Mouse (Mus musculus) erythroblast, embryonic 14.5 days (primary cell): ENCODE data around the gene Fosl1.

Experiments
- GATA1 ChIP-seq: IDR thresholded peaks from 2 replicates; pipeline ENCODE4 v1.6.1; 2012; ENCODE audit warnings: low read length, inconsistent platforms, mixed read lengths
- TAL1 ChIP-seq: IDR thresholded peaks from 3 replicates; pipeline ENCODE4 v1.6.1; 2012; ENCODE audit warnings: low read length, inconsistent platforms, mixed read lengths

DNA sequence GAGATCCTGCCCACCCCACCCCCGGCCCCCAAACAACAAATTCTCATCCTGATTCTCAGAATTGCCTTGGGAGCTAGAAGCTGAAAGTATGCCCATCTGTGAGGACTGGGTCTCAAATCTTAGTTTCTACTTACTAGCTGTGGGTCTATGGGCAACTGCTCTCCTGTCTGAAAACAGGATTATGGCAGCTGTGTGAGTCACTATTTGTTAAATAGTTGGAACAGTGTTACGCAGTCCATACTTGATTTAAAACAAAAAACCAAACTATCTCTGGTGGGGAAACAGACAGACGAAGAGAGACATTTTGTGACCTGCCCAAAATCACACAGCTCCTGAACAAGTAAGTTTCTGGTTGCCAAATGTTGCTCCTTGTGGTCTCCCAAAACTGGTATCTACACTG is 2.3 kb downstream of the Fosl1 start:
- TF ChIP-seq GATA1 (no peak), TAL1 (no peak)
